Mouse (Mus musculus) NIH3T3 (cell line): ENCODE data around the gene Cdc6.
"Not testable (repeated sequence)": the region's sequence is repeated elsewhere in the genome, so short reads cannot be mapped to it uniquely, and the experiment has no call there.

Experiments used
- DNase-seq: peaks from one replicate; pipeline ENCODE4 v3.0.0-alpha.2; 2012; ENCODE audit warnings: low read depth

The Cdc6 gene

DNA sequence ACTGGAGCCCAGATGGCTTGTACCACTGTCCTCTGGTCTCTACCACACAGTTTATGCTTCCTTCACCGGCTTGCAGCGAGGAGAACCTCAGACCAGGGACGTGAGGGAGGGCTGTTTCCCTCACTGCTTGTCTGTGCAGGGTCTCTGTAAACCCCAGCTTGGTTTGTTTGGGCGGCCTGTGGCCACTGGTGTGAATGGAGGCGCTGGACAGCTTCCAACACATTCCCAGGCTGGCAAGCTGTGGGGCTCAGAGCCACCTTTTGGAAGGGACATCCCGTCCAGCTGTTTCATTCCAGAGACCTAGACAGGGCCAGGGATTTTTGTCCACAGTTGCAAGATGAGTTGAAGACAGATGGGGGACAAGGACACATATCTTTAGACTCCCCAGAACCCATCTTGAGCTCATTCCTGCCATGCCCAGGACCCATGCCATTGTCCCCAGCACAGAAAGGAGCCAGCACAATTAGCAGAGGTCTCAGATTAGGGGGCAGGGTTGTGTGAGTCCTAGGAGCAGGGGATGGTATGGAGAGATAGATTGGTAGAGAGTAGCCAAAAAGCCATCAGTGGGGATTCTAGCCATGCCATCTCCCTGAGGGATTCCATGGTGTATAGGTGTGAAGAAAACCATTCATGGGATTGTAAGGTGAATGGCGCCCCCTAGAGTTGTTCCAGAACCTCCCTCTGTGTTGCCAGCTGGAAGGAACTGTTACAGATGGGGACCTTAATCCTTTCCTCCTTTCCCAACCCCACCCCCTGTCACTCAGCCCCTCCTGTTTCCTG is 24.1 kb downstream of the Cdc6 start:
- DNase-seq: no peak

DNA sequence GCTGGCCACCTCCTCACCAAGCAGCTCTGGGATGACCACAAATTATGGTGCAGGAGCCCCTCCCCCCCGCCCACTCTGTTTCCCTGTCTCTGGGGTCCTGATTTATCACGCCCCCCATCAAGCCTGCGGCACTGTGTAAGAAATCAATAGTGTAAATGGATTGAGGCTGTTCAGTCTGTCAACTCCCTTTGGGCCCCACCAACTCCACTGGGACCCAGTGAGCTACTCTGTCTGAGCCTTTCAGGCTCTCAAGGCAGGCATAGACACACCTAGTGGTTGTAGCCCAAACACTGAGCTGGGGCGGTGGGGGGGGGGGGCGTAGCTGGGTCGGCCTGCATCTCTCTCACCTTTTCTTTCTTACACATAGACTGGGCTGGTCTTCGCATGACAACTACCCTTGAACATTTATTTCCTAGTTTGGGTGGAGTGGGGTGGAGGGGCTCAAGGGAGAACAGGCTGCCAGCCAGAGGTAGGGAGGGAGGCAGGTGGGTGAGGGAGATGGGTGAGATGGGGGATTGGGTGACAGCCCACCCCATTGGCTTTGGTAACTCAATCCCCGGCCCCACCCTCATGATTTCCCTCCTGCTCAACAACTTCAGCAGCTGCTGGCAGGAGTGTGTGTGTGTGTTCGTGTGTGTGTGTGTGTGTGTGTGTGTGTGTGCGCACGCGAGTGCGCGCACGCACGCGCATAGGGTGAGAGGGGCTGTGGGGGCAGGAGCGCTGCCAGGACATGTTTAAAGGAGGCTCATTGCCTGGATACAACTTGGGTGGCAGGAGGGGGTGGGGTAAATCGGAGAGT is 24.9 kb downstream of the Cdc6 start:
- DNase-seq: peak; percentile 71

DNA sequence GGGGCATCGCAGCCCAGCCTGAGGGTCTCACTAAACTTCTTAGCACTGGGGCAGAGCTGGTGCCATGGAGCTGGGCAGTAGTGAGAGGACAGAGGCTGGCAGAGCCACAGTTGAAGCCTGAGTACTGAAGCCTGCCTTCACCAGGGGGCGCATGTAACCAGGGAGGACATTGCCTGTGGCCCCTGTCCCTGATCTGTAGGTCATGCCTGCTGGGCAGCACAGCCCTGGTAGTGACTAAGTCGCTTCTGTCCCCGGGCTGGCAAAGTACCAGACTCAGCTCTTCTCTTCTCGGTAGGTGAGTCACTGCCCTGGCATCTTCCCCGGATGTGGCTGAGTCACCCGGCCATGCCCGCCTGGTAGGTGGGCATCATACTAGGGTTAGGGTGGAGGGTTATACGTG is 25.6 kb downstream of the Cdc6 start:
- peak; percentile 81 for DNase-seq

DNA sequence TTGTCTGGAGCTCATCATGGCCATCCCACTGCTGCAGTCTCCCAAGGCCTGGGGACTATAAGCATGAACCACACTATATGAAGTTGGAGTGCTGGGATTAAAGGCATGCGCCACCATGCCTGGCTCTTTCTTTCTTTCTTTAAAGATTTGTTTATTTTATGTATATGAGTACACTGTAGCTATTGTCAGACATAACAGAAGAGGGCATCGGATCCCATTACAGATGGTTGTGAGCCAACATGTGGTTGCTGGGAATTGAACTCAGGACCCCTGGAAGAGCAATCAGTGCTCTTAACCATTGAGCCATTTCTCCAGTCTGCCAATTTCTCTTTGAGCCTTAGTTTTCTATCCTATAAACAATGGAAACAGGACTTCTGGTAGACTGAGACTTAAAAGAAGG is 26.2 kb downstream of the Cdc6 start:
- DNase-seq: not testable (repeated sequence)

DNA sequence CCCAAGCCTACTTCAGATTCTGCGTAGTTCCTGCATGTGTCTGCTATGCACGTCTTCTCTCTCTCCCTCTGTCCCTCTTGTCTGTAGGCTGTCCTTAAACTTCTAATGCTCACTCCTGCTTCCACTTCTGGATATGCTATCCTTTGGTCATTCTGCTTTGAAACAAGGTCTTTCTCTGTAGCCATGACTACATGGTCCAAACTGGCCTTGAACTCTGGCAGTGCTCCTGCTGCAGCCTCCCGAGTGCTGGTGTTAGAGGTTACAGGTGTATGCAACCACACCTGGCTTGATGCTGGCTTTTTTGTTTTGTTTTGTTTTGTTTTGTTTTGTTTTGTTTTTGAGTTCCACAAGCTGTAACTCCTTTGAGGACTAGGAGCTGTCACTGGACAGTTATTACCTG is 26.8 kb downstream of the Cdc6 start:
- DNase-seq: no peak

DNA sequence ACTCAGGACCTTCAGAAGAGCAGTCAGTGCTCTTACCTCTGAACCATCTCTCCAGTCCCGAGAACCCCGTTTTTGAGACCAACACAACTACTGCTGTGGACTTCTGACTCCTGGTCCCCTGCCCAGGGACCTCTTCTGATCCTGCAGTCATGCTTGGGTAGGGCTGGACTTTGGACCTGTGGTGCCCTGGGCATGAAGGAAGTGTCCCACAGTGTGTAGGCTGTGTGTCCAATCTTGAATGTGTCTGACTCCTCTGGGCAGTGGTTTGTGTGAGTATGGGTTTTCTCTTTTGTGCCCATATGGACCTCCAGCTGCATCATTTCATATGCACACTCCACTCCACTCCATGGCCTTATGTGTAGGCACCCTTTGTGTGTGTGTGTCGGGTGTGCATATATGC is 27.5 kb downstream of the Cdc6 start:
- no peak for DNase-seq

DNA sequence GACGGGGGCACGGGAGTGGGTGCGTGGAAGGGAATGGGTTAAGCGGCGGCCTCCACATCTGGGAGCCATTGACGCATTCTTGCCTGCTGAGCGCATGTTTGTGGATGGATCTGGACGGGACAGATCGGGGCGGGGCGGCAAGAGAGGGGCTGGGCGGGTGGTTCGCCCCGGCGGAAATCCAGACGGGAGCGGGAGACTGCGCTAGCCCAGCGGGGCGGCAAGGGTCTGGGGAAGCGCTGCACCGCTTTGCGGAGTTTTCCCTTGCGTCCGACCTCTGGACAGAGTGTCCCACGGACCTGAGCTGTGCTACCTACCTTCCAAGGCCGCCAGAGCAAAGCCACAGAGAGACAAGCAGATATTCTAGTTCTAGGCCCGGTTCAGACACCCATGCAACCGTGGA is 28.6 kb downstream of the Cdc6 start:
- peak; percentile 93 for DNase-seq

DNA sequence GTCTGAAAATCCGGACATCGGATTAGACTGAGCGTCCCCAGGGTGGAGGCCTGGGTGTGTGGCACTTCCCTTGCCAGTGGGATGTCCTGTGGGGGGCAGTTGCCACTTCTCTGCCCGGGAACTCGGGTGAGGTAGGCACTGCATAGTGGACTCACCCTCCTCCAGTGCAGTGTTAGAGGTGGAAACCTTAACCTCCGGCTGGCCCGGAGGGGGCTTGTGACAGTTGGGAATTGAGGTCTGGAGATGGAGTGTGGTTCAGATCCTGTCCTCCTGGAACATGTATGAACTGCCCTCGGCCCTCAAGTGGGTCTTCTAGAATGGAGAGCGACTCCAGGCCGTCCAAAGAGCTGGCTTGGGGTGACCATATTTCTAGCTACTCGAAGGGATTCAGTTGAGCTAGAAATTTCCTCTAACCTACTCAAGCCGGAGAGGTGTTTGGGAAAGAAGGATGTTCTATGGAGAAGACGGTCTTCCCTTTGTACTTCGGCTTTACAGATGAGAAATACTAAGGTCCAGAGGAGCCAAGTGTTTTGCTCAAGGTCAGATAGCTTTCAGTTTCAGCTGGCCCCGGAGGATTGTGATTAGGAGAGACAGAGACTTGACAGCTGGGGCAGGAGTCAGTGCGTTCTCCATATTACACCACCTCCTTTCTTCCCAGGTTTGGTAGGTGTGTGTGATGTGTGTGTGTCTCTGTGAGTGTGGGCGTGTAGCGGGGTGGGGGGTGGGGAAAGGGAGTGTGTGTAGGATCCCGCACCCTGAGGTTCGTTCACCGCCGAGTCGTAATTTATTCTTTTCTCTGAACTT is 29.2 kb downstream of the Cdc6 start:
- DNase-seq: no peak

DNA sequence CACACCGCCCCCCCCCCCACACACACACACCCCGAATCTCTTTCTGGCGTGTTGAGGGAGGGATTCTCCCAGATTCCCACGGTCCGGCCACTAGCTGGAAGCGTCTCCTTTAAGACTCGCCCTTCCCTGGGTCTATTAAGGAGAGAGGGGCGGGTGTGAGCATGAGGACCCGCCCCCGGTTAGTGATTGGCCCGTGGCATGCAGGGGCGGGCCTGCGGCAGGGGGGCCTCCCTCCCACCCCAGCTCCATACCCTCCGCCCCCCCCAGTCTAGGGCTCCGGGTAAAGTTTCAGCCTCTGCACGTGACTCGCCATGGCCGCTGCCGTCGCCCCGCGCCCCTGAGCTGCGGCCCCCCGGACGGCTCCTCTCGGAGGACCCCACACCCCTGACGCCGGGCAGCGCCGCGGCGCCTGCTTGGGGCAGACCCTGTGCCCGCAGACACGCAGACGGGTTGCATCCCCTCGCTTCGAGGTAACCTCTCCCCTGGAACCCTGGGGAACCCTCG is 29.9 kb downstream of the Cdc6 start:
- DNase-seq: peak; percentile 97

DNA sequence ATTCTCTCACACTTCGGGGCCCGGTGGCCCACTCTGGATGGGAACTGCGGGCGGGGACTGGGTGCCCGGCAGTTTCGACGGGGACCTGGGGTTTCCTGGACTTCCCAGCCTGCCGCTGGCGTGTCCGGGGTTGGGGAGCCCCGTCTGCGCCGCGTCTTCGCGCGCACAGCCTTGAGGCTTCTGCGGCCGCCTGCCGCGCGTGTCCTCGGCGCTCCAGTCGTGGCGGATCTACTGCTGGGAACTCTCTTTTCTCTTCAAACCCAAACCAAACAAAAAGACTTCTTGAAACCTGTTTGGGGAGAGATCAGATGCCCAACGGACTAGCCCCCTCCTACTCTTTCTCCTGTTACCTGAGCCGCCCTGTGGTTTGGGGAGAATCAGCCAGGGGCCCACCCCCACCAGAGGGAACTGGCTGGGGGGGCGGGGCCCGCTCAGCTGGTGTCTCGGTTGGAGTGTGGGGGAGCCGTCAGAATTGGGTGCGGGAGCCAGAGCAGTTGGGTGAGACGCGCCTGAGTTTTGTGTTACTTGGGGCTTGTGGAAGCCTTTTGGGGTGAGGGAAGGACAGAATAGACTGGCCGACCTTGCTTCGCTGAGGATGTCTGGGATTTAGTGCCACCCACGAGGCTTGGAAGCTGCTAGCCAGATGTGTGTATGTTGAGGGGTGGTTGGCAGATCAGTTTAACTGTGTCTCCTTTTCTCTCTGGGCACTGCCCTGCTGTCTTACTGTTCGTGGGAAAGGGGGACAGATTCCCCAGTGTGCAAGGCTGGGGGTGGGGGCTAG is 30.5 kb downstream of the Cdc6 start:
- DNase-seq: peak; percentile 84

DNA sequence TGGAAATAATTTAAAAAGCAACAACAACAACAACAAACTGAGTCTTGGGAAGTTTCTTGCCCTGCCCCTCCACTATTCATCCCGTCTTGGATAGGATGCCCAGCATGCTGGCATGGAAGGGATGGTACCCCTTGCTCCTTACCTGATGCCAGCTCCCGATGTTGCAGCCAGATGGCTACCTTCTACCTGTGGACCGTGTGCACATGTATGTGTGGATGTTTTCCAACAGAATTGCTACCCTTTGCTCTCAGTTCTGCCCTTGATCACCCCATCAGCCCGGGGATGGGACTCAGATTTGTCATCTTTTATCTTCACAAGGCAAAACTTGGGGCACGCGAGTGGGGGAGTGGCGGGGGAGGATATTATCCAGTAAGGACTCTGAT is 31.1 kb downstream of the Cdc6 start:
- DNase-seq: no peak

DNA sequence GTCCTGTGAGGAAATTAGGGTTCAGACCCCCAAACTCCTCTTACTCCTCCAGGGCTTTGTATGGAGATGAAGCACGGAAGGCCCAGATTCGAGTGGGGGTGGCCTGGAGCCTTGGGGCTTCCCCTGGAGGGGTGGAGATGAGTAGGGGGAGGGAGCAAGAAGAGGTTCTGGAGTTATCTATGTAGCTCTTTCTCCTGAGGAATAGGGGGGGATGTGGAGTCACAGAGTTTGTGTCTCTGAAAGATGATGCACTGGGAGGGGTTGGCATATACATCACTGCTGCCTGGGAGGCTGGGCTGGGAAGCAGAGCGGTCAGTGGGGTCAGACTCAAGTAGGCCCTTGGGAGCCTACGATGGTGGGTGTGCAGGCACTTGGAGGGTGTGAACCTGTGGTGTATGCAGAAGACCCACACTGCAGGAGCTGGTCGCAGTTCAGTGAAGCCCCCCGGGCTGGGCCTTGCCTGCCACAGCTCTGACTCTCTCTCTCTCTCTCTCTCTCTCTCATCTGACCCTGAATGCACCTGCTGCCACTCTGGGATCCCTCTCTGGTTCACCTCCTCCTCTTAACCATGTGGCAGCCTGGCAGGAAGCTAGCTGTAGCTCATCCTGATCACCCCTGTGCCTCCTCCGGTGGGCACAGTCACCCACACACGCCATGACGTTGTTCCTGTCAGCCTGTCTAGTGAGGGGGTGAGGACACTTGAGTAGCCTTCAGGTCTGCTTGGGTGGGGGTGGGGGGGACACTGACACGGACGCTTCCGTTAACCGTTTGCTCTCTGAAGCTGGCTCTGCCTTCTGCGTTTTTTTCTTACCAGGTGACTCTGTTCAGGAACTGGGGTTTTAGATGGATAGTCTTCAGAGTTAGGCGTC is 31.7 kb downstream of the Cdc6 start:
- peak; percentile 60 for DNase-seq

DNA sequence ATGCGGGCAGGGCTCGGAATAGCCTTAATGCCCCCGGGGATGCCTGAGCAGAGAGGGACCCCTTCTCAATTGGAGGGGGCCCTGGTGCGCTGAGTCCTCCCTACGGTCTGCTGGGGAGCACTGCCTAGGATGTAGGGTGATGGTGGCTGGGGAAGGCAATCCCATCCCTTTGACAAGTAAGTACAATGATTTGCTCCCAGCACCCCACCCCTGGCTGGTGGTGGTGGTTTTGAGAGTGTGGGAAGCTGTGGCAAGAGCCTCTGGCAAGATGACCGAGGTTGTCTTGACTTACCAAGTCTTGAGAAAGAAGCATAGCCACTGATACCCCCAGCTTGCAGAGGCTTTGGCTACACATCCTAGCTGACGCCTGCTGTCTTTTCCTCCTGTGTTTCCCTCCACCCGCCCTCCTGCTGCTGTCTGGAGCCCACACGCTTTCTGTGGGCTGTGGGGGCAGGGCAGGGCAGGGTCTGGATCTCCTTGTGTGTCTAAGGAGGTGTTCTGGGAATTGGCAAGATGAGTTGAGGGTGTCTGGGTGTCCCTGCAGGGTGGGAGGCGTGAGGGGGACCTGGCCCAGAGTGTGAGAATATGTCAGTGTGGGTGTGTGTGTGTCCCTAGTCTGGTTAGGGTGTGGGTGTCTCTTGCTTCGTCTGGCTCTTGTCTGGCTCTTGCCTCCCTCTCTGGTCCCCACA is 32.5 kb downstream of the Cdc6 start:
- DNase-seq: peak; percentile 69

DNA sequence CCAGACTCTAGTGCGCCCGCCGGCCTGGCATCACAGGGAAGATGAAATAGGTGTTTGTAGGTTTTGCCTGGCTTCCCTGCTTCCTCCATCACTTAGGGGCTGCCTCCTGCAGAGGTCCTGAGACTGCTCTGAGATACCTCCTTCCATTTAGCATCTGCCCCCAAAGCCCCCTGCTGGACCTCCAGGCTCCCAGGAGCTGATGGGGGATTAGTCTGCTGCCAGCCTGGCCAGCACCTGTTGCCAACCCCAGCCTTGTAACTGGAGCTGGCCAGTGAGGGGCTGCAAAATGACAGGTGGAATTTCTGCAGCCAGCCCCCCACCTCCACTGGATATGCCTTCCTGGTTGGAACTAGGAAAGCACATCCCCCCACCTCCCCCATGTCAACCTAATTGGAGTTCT is 33.2 kb downstream of the Cdc6 start:
- DNase-seq: no peak

DNA sequence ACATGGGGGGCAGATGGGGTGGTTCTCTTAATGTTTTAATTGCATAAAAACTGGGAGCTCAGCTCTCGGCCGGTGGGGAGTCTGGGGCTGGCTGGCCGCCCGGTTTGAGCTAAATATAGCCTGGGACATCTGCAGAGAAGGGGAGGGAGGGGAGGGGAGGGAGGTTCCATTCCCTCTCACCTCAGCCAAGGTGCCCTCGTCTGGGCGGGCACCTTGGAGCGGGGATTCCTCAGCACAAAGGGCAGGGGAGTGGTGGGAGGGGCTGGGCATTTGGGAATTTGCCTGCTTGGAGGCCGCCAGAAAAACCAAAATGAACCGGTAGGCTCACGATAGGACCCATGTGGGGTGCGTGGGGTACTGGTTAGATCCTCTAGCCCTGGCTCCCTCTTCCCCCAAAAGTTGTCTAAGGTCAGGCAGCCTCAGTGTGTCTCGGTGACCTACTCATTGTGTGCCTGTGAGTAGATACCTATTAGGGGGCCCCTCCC is 33.8 kb downstream of the Cdc6 start:
- peak; percentile 83 for DNase-seq

DNA sequence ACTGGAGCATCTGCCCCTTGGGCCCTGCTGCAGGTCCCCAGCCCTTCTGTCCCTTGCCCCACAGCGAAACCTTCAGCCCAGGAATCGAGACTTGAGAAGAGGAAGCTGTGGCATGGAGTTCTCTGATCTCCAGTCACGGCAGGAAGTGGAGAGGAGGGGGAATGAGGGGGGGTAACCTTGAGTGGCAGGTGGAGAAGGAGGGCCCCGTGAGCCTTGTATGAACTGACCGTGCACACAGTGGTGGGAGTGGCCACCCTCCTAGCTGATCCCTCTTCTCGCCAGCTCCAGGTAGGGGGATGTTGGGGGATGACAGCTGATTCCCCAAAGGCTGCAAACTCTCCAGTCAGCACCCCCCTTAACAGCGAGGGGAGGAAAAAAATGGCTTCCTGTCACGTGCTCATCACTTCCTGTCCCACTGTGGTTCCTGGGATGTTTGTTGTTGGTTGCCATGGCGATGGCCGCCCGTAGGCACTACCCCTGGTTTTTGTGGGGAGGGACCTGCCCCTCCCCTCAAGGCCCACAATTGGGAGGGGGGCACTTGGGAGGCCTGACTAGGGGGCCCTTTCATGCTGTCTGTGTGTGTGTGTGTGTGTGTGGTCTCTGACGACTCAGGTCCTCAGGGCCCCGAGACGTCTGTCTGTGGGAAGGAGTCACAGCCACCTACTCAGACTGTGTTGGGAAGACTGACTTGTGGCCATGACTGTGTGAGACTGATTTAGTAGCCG is 34.4 kb downstream of the Cdc6 start:
- DNase-seq: peak; percentile 92

DNA sequence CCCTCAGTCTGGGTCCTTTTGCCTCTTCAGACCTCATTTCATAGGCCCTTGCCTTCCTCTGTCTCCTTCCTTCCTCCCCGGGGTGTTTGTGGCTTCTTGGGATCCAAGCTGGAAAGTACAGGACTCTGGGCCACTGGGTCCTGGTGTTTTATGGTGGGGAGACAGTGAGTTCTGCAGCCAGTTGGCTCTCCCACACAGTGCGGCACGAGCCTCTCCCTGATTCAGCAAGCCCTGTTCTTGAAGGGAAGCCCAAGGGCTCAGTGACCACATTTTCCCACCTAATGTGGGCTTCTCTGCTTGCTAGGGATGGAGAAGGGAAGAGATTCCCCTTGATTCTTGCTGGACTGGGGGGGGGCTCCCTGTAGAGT is 34.9 kb downstream of the Cdc6 start:
- DNase-seq: no peak

DNA sequence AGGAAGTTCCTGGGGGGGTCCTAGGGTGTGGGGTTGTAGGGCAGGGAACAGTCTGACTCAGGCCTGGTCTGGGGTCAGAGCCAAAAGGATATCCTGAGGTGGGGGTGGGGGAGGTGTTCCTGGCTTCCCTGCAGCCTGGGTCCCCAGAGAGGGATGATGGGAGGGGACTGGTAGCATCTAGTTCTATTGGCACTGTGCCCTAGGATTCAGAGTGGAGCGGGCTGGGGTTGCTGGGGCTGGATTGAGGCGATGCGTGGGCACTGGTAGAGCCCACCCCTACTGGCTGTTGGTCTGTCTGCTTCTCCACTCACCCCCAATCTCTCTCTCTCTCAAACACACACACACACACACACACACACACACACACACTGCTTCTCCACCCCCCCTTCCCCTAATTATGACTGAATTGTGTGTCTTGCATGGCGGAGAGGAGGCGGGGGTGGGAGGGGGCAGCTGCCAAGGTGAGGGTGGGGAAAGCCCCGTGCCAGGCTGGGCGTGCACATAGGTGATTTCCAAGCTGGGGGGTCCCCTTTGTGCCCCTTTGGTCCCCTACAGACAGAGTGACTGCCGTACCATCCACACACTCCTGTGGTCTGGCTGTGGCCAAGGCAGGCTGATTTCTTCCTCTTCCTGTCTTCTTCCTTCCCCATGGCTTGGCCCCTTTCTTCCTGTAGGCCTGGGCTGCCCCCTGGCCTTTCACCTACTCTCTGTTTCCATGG is 35.5 kb downstream of the Cdc6 start:
- DNase-seq: peak; percentile 91
